8 mouse cellular contexts compared by ENCODE assay signal in genomic region chr9:96350010-96350409, GRCm38 (mm10). TPM values are rescaled to one million over a fixed set of nuclear protein-coding genes. Genes with fewer than 3 reads are reported as not detected.
DNase-seq lines count a peak whose midpoint lies in the region; ATAC-seq and TF ChIP-seq lines count a peak whose summit lies in the region.

No protein-coding gene starts in this region.

- no peak for TF ChIP-seq CTCF in thymus, adult 2 months (IDR thresholded peaks at IDR 0.05; ENCODE audit: borderline replicate concordance, control insufficient read depth, extremely low read depth, insufficient read depth, low read length, poor library complexity)

- peak; percentile 75 for DNase-seq in urinary bladder, postnatal 14 days (ENCODE audit: low spot score)
- no peak for DNase-seq in urinary bladder, postnatal 10 days (ENCODE audit: low spot score)
- DNase-seq in forebrain, embryonic 14.5 days (ENCODE audit: low spot score), result peak; percentile 70
- peak; percentile 80 for DNase-seq in hindbrain, embryonic 14.5 days (ENCODE audit: low spot score)
- DNase-seq in left cerebral cortex, postnatal 14 days (ENCODE audit: low spot score in 2 of 2), result peak; percentile 62 to 73
- peak; percentile 61 for DNase-seq in thymus, adult 2 months

- peak; percentile 82 for ATAC-seq in cerebellum, adult (ENCODE audit: insufficient number of reproducible peaks, low FRiP score, low TSS enrichment)
- ATAC-seq in forebrain, embryonic 14.5 days, result peak; percentile 54; the same call in 1 of the 2 replicates
- ATAC-seq in hindbrain, embryonic 14.5 days (ENCODE audit: low FRiP score), result no peak; the same call in 1 of the 2 replicates

- no peak overlapping the region for H3K4me3 ChIP-seq in forebrain, embryonic 14.5 days (ENCODE audit: low read depth, low read length)
- no peak overlapping the region for H3K4me3 ChIP-seq in hindbrain, embryonic 14.5 days (replicated peaks; ENCODE audit: low read length)
- no peak overlapping the region for H3K4me3 ChIP-seq in myocyte
- no peak overlapping the region for H3K4me3 ChIP-seq in thymus, adult 2 months (ENCODE audit: control insufficient read depth, insufficient read depth, low read length)

- no peak overlapping the region for H3K9ac ChIP-seq in forebrain, embryonic 14.5 days (ENCODE audit: low read length)
- H3K9ac ChIP-seq in hindbrain, embryonic 14.5 days, result no peak overlapping the region

- TF ChIP-seq POLR2A in myocyte (IDR thresholded peaks at IDR 0.05; ENCODE audit: insufficient read length, low read depth), result no peak
- no peak for TF ChIP-seq POLR2A in thymus, adult 2 months (IDR thresholded peaks at IDR 0.05; ENCODE audit: control insufficient read depth, extremely low read depth, insufficient read depth, low read length, poor library complexity)

- H3K27me3 ChIP-seq in forebrain, embryonic 14.5 days (replicated peaks; ENCODE audit: control insufficient read depth, insufficient read depth, low read length), result no peaks in the 10 kb centered on the region
- H3K27me3 ChIP-seq in hindbrain, embryonic 14.5 days (ENCODE audit: control insufficient read depth, insufficient read depth, low read length), result no peaks in the 10 kb centered on the region
- no peaks in the 10 kb centered on the region for H3K27me3 ChIP-seq in myocyte (ENCODE audit: control insufficient read depth, insufficient read depth, insufficient read length)
- H3K27me3 ChIP-seq in thymus, adult 2 months (ENCODE audit: control insufficient read depth, insufficient read depth, low read length), result no peaks in the 10 kb centered on the region

- H3K4me1 ChIP-seq in forebrain, embryonic 14.5 days (ENCODE audit: control insufficient read depth, insufficient read depth, low read length), result no peaks in the 10 kb centered on the region
- no peaks in the 10 kb centered on the region; the same call in 1 of the 2 replicates for H3K4me1 ChIP-seq in hindbrain, embryonic 14.5 days (replicated peaks; ENCODE audit: control insufficient read depth, insufficient read depth, low read length)
- H3K4me1 ChIP-seq in thymus, adult 2 months (replicated peaks; ENCODE audit: control insufficient read depth, insufficient read depth, low read length), result peaks cover 16% of the 10 kb centered on the region

- H3K9me3 ChIP-seq in forebrain, embryonic 14.5 days (replicated peaks; ENCODE audit: control insufficient read depth, low read length), result no peaks in the 10 kb centered on the region
- no peaks in the 10 kb centered on the region for H3K9me3 ChIP-seq in hindbrain, embryonic 14.5 days (ENCODE audit: control insufficient read depth, low read length)

- H3K27ac ChIP-seq in forebrain, embryonic 14.5 days (ENCODE audit: low read depth, low read length), result no peak overlapping the region
- no peak overlapping the region for H3K27ac ChIP-seq in hindbrain, embryonic 14.5 days
- H3K27ac ChIP-seq in thymus, adult 2 months (ENCODE audit: control insufficient read depth, insufficient read depth, low read length), result peak overlapping the region; percentile 82; the same call in 1 of the 2 replicates

- no peak overlapping the region for H3ac ChIP-seq in myocyte (ENCODE audit: control insufficient read depth, insufficient read length)

- H3K36me3 ChIP-seq in forebrain, embryonic 14.5 days (ENCODE audit: control insufficient read depth, insufficient read depth, low read length), result peaks cover 5% of the 10 kb centered on the region; the same call in 1 of the 2 replicates
- peaks cover 6% of the 10 kb centered on the region for H3K36me3 ChIP-seq in hindbrain, embryonic 14.5 days (replicated peaks; ENCODE audit: control insufficient read depth, insufficient read depth)
- H3K36me3 ChIP-seq in myocyte (ENCODE audit: control insufficient read depth, insufficient read depth), result peaks cover 6% of the 10 kb centered on the region
- no peaks in the 10 kb centered on the region for H3K36me3 ChIP-seq in thymus, adult 2 months (ENCODE audit: control insufficient read depth, insufficient read depth, low read length)

- peaks cover 45% of the 10 kb centered on the region for H3K79me2 ChIP-seq in myocyte (ENCODE audit: control insufficient read depth, insufficient read depth)

- intact Hi-C loops in left cerebral cortex, postnatal 14 days (cut with DNase I), result no loop called here

- WGBS in forebrain, embryonic 14.5 days, result 50% methylated on average over 4 of the region's 4 CpGs
- whole genome bisulfite sequencing in hindbrain, embryonic 14.5 days, result 51% methylated on average over 4 of the region's 4 CpGs
- WGBS in thymus, adult 2 months, result 54% methylated on average over 4 of the region's 4 CpGs

- H3K4me2 ChIP-seq in forebrain, embryonic 14.5 days (ENCODE audit: low read length), result no peak overlapping the region
- H3K4me2 ChIP-seq in hindbrain, embryonic 14.5 days (replicated peaks), result no peak overlapping the region
- H3K4me2 ChIP-seq in myocyte (ENCODE audit: low read depth), result peak overlapping the region; percentile 57

TF ChIP-seq in myocyte, 11 proteins besides CTCF, POLR2A, EP300 and RAD21:
- TF ChIP-seq CEBPB (IDR thresholded peaks at IDR 0.05; ENCODE audit: insufficient read depth, poor library complexity, severe bottlenecking) (no peak), TCF12 (IDR thresholded peaks at IDR 0.05; ENCODE audit: insufficient read depth, poor library complexity, severe bottlenecking) (no peak), POLR2AphosphoS2 (IDR thresholded peaks at IDR 0.05; ENCODE audit: insufficient read length, low read depth) (no peak), USF1 (IDR thresholded peaks at IDR 0.05; ENCODE audit: low read depth) (no peak), MYOD1 (IDR thresholded peaks at IDR 0.05; ENCODE audit: control insufficient read depth in 1 of 3, insufficient read length in 2 of 3, low read depth in 2 of 3) (no peak), TCF3 (IDR thresholded peaks at IDR 0.05; ENCODE audit: insufficient read length, low read depth) (no peak), MAX (IDR thresholded peaks at IDR 0.05; ENCODE audit: low read depth) (no peak), E2F4 (IDR thresholded peaks at IDR 0.05; ENCODE audit: insufficient read depth) (no peak), MYOG (IDR thresholded peaks at IDR 0.05; ENCODE audit: control insufficient read depth in 1 of 3, insufficient read depth in 1 of 3, insufficient read length in 2 of 3, low read depth in 2 of 3) (no peak), SRF (IDR thresholded peaks at IDR 0.05; ENCODE audit: control insufficient read depth, insufficient read length, low read depth) (no peak), REST (IDR thresholded peaks at IDR 0.05; ENCODE audit: insufficient read depth, insufficient read length) (no peak)
TF ChIP-seq in myocyte: peak in this region for 0.

RNA-seq across cellular contexts. Expression of gene Atp1b3, which starts 14.2 kb away (rescaled TPM):
- polyA plus RNA-seq in forebrain, embryonic 14.5 days (2014; fragmentation: Nextera tagmentation; extraction: Ambion mirVana), result 143 and 163 TPM in 2 replicates
- 181 and 197 TPM in 2 replicates for polyA plus RNA-seq in hindbrain, embryonic 14.5 days (2014; fragmentation: Nextera tagmentation; extraction: Ambion mirVana)
- total RNA-seq in left cerebral cortex, postnatal 14 days (2021), result 10 to 100 TPM; 77.3 to 83.3 TPM
- 102 TPM for polyA plus RNA-seq in myocyte (2012; fragmentation: generic; extraction: Trizol)
- polyA plus RNA-seq in thymus, adult 2 months (2012; rRNA removed), result 78.5 and 117 TPM in 2 replicates
